Mouse (Mus musculus) kidney, postnatal 14 days (tissue): ENCODE results near the gene Gm43064.

Source experiments
- DNase-seq: peaks from one replicate; pipeline ENCODE4 v3.0.0; 2022; ENCODE audit warnings: mixed read lengths

The Gm43064 gene

GRCm38 (mm10) chr3:103857036-103857805 lies 47.8 kb downstream of the Gm43064 start:
- DNase-seq = no peak

GRCm38 (mm10) chr3:103857977-103858563 lies 48.7 kb downstream of the Gm43064 start:
- DNase-seq = no peak

- no peak for DNase-seq
Measured at GRCm38 (mm10) chr3:103858881-103859801, 49.8 kb downstream of the Gm43064 start, which contains the start of gene Ptpn22. TSS of gene Ptpn22 (plus strand) at chr3:103859795.

- peak; percentile 10 for DNase-seq
Measured at GRCm38 (mm10) chr3:103859851-103860391, 50.5 kb downstream of the Gm43064 start.

- DNase-seq = no peak
Measured at GRCm38 (mm10) chr3:103862721-103863220, 53.4 kb downstream of the Gm43064 start.

GRCm38 (mm10) chr3:103864200-103864599 lies 54.8 kb downstream of the Gm43064 start:
- no peak for DNase-seq

GRCm38 (mm10) chr3:103867424-103867971 lies 58.1 kb downstream of the Gm43064 start:
- DNase-seq = no peak

GRCm38 (mm10) chr3:103868008-103868407 lies 58.6 kb downstream of the Gm43064 start:
- DNase-seq = no peak

GRCm38 (mm10) chr3:103872663-103873098 lies 63.3 kb downstream of the Gm43064 start:
- no peak for DNase-seq

- no peak for DNase-seq
Measured at GRCm38 (mm10) chr3:103874329-103874728, 65.0 kb downstream of the Gm43064 start.

GRCm38 (mm10) chr3:103885946-103886345 lies 76.6 kb downstream of the Gm43064 start:
- DNase-seq = no peak

- peak; percentile 64 for DNase-seq
Measured at GRCm38 (mm10) chr3:103887581-103887980, 78.2 kb downstream of the Gm43064 start.
